Mouse (Mus musculus) limb, embryonic 12.5 days (tissue): Measurements from ENCODE around the gene Irs1. TPM values are rescaled to one million over a fixed set of nuclear protein-coding genes. Genes with fewer than 3 reads are reported as not detected.

Source experiments
- ATAC-seq: fragments of 200-750 bp; cut with Nextera tagmentation; 2 replicates; pipeline ENCODE4 v1.8.0; 2017; ENCODE audit warnings: low read depth, moderate TSS enrichment; ENCODE audit not compliant: insufficient number of reproducible peaks, insufficient read depth, low FRiP score, low TSS enrichment
- H3K27ac ChIP-seq: fragments of 300-500 bp; sonication (generic); 2 replicates; pipeline ENCODE4 v1.5.1; 2016; ENCODE audit warnings: mild to moderate bottlenecking, moderate library complexity
- H3K27me3 ChIP-seq: fragments of 300-500 bp; sonication (generic); 2 replicates; pipeline ENCODE4 v1.6.1; 2016; ENCODE audit warnings: mild to moderate bottlenecking, moderate library complexity
- H3K36me3 ChIP-seq: fragments of 300-500 bp; sonication (generic); 2 replicates; pipeline ENCODE4 v1.6.1; 2016; ENCODE audit warnings: mild to moderate bottlenecking, moderate library complexity
- H3K4me1 ChIP-seq: fragments of 300-500 bp; sonication (generic); replicated peaks from 2 replicates; pipeline ENCODE4 v1.6.1; 2016
- H3K4me2 ChIP-seq: fragments of 300-500 bp; sonication (generic); 2 replicates; pipeline ENCODE4 v1.6.1; 2016; ENCODE audit warnings: mild to moderate bottlenecking, moderate library complexity
- H3K4me3 ChIP-seq: fragments of 300-500 bp; sonication (generic); replicated peaks from 2 replicates; pipeline ENCODE4 v1.5.1; 2016; ENCODE audit warnings: mild to moderate bottlenecking
- H3K9ac ChIP-seq: fragments of 300-500 bp; sonication (generic); replicated peaks from 2 replicates; pipeline ENCODE4 v1.6.1; 2016; ENCODE audit warnings: mild to moderate bottlenecking, moderate library complexity
- H3K9me3 ChIP-seq: fragments of 300-500 bp; sonication (generic); 2 replicates; pipeline ENCODE4 v1.6.1; 2016; ENCODE audit warnings: mild to moderate bottlenecking, moderate library complexity
- WGBS: fragments of 180-500 bp; shearing (Covaris S2); methylation state at CpG from one replicate; pipeline ENCODE4 v1.1.7; 2016; 5-methylcytosine and 5-hydroxymethylcytosine counted together
- polyA plus RNA-seq: library from polyadenylated mRNA; unstranded; fragments of >200 nt; fragmentation: Nextera tagmentation; extraction: Ambion mirVana; gene quantifications from 2 replicates; pipeline ENCODE4 v1.2.1, GENCODE M21; 2016

Irs1 gene
- polyA plus RNA-seq, 1 experiment from 2014 or later: 12.0 TPM

- Histone ChIP-seq H3K4me1 (peaks cover 35% of the 10 kb centered on the region), H3K4me2 (no peak overlapping the region), H3K27ac (peak overlapping the region; percentile 36; the same call in 1 of the 2 replicates), H3K4me3 (no peak overlapping the region), H3K9me3 (no peaks in the 10 kb centered on the region), H3K36me3 (peaks cover 28% of the 10 kb centered on the region), H3K9ac (no peak overlapping the region), H3K27me3 (no peaks in the 10 kb centered on the region)
- no peak for ATAC-seq
- WGBS: 45% methylated on average over 6 of the region's 6 CpGs
Observed at GRCm38 (mm10) chr1:82273529-82273928, 17.7 kb downstream of the Irs1 start.

- H3K4me2 ChIP-seq: no peak overlapping the region
- H3K9me3 ChIP-seq: no peaks in the 10 kb centered on the region
- H3K36me3 ChIP-seq: peaks cover 15% of the 10 kb centered on the region
- ATAC-seq: no peak
- 70% methylated on average over 5 of the region's 5 CpGs for WGBS
- no peak overlapping the region for H3K9ac ChIP-seq
- no peak overlapping the region for H3K4me3 ChIP-seq
- no peaks in the 10 kb centered on the region for H3K27me3 ChIP-seq
- peaks cover 35% of the 10 kb centered on the region for H3K4me1 ChIP-seq
- H3K27ac ChIP-seq: no peak overlapping the region
Observed at GRCm38 (mm10) chr1:82272231-82272630, 19.0 kb downstream of the Irs1 start.

GRCm38 (mm10) chr1:82267547-82267946, 23.7 kb downstream of the Irs1 start:
- 57% methylated on average over 4 of the region's 4 CpGs for WGBS
- peaks cover 14% of the 10 kb centered on the region; the same call in 1 of the 2 replicates for H3K36me3 ChIP-seq

GRCm38 (mm10) chr1:82262331-82262730, 28.9 kb downstream of the Irs1 start:
- Histone ChIP-seq H3K4me3 (no peak overlapping the region), H3K4me1 (peaks cover 42% of the 10 kb centered on the region), H3K9ac (no peak overlapping the region), H3K27me3 (no peaks in the 10 kb centered on the region), H3K27ac (no peak overlapping the region), H3K36me3 (peaks cover 9% of the 10 kb centered on the region; the same call in 1 of the 2 replicates), H3K9me3 (no peaks in the 10 kb centered on the region), H3K4me2 (no peak overlapping the region)
- ATAC-seq: no peak
- WGBS: 27% methylated on average over 1 of the region's 1 CpGs

More at GRCm38 (mm10) chr1:82267547-82267946, 23.7 kb downstream of the Irs1 start:
- Histone ChIP-seq H3K27ac (no peak overlapping the region), H3K4me1 (peaks cover 11% of the 10 kb centered on the region), H3K27me3 (no peaks in the 10 kb centered on the region), H3K9ac (no peak overlapping the region), H3K9me3 (no peaks in the 10 kb centered on the region), H3K4me2 (no peak overlapping the region), H3K4me3 (no peak overlapping the region)
- no peak for ATAC-seq

GRCm38 (mm10) chr1:82261638-82262037, 29.6 kb downstream of the Irs1 start:
- 30% methylated on average over 5 of the region's 5 CpGs for WGBS

GRCm38 (mm10) chr1:82261053-82261618, 30.1 kb downstream of the Irs1 start:
- no peak overlapping the region for H3K4me3 ChIP-seq
- no peak for ATAC-seq
- WGBS: 22% methylated on average over 9 of the region's 9 CpGs
- H3K9me3 ChIP-seq: no peaks in the 10 kb centered on the region
- 0 out of 2 replicates have a peak overlapping the region, but pooled peaks have one; percentile 5 for H3K27ac ChIP-seq
- no peak overlapping the region for H3K4me2 ChIP-seq
- no peaks in the 10 kb centered on the region for H3K27me3 ChIP-seq
- peaks cover 9% of the 10 kb centered on the region; the same call in 1 of the 2 replicates for H3K36me3 ChIP-seq
- H3K4me1 ChIP-seq: peaks cover 47% of the 10 kb centered on the region
- H3K9ac ChIP-seq: no peak overlapping the region

More at GRCm38 (mm10) chr1:82261638-82262037, 29.6 kb downstream of the Irs1 start:
- no peaks in the 10 kb centered on the region for H3K27me3 ChIP-seq
- peaks cover 9% of the 10 kb centered on the region; the same call in 1 of the 2 replicates for H3K36me3 ChIP-seq
- H3K4me3 ChIP-seq: no peak overlapping the region
- no peaks in the 10 kb centered on the region for H3K9me3 ChIP-seq
- ATAC-seq: no peak
- no peak overlapping the region for H3K4me2 ChIP-seq
- H3K4me1 ChIP-seq: peaks cover 47% of the 10 kb centered on the region
- H3K27ac ChIP-seq: no peak overlapping the region
- no peak overlapping the region for H3K9ac ChIP-seq

GRCm38 (mm10) chr1:82260055-82260454, 31.2 kb downstream of the Irs1 start:
- Histone ChIP-seq H3K4me3 (no peak overlapping the region), H3K36me3 (peaks cover 13% of the 10 kb centered on the region; the same call in 1 of the 2 replicates), H3K27me3 (no peaks in the 10 kb centered on the region), H3K27ac (no peak overlapping the region), H3K9me3 (no peaks in the 10 kb centered on the region), H3K4me1 (peaks cover 47% of the 10 kb centered on the region), H3K9ac (no peak overlapping the region), H3K4me2 (no peak overlapping the region)
- no peak for ATAC-seq
- 55% methylated on average over 3 of the region's 3 CpGs for WGBS

- H3K4me3 ChIP-seq: no peak overlapping the region
- peaks cover 51% of the 10 kb centered on the region for H3K4me1 ChIP-seq
- peaks cover 12% of the 10 kb centered on the region; the same call in 1 of the 2 replicates for H3K36me3 ChIP-seq
- no peak for ATAC-seq
- no peak overlapping the region for H3K4me2 ChIP-seq
- no peaks in the 10 kb centered on the region for H3K27me3 ChIP-seq
- peak overlapping the region; percentile 79 for H3K27ac ChIP-seq
- no peak overlapping the region for H3K9ac ChIP-seq
- no peaks in the 10 kb centered on the region for H3K9me3 ChIP-seq
- 15% methylated on average over 7 of the region's 7 CpGs for WGBS
Observed at GRCm38 (mm10) chr1:82258331-82258730, 32.9 kb downstream of the Irs1 start.

- Histone ChIP-seq H3K27me3 (no peaks in the 10 kb centered on the region), H3K4me2 (no peak overlapping the region), H3K4me3 (no peak overlapping the region), H3K9me3 (no peaks in the 10 kb centered on the region), H3K27ac (no peak overlapping the region), H3K36me3 (peaks cover 12% of the 10 kb centered on the region; the same call in 1 of the 2 replicates), H3K9ac (no peak overlapping the region), H3K4me1 (peaks cover 51% of the 10 kb centered on the region)
- no peak for ATAC-seq
- 23% methylated on average over 5 of the region's 5 CpGs for WGBS
Observed at GRCm38 (mm10) chr1:82257457-82257856, 33.8 kb downstream of the Irs1 start.

- H3K27me3 ChIP-seq: no peaks in the 10 kb centered on the region
- H3K4me2 ChIP-seq: no peak overlapping the region
- no peak overlapping the region for H3K9ac ChIP-seq
- no peak for ATAC-seq
- H3K27ac ChIP-seq: no peak overlapping the region
- H3K36me3 ChIP-seq: peaks cover 12% of the 10 kb centered on the region; the same call in 1 of the 2 replicates
- H3K4me1 ChIP-seq: peaks cover 25% of the 10 kb centered on the region
- WGBS: 67% methylated on average over 9 of the region's 9 CpGs
- no peaks in the 10 kb centered on the region for H3K9me3 ChIP-seq
- no peak overlapping the region for H3K4me3 ChIP-seq
Observed at GRCm38 (mm10) chr1:82253789-82254445, 37.3 kb downstream of the Irs1 start.

- H3K36me3 ChIP-seq: peaks cover 11% of the 10 kb centered on the region
- H3K27me3 ChIP-seq: no peaks in the 10 kb centered on the region
- H3K4me3 ChIP-seq: no peak overlapping the region
- ATAC-seq: no peak
- H3K9ac ChIP-seq: no peak overlapping the region
- WGBS: 52% methylated on average over 10 of the region's 10 CpGs
- H3K9me3 ChIP-seq: no peaks in the 10 kb centered on the region
- peaks cover 4% of the 10 kb centered on the region; the same call in 1 of the 2 replicates for H3K4me1 ChIP-seq
- no peak overlapping the region for H3K4me2 ChIP-seq
- no peak overlapping the region for H3K27ac ChIP-seq
Observed at GRCm38 (mm10) chr1:82247221-82247951, 43.8 kb downstream of the Irs1 start.
